Mouse (Mus musculus) forebrain, postnatal 0 days (tissue): ENCODE measurements around the gene Ncbp3. TPM values are rescaled to one million over a fixed set of nuclear protein-coding genes. Genes with fewer than 3 reads are reported as not detected.
A peak's percentile ranks its signal among the peaks of the same experiment; 100 is the strongest.

ENCODE experiments used
- ATAC-seq: fragments of 200-750 bp; cut with Nextera tagmentation; 2 replicates; pipeline ENCODE4 v1.8.0; 2017; ENCODE audit warnings: mild to moderate bottlenecking, moderate library complexity
- DNase-seq: peaks from one replicate; pipeline ENCODE4 v3.0.0-alpha.2; 2015
- H3K27ac ChIP-seq: fragments of 300-500 bp; sonication (generic); 2 replicates; pipeline ENCODE4 v1.5.1; 2014; ENCODE audit warnings: low read depth, mild to moderate bottlenecking, antibody characterized with exemption, low read length, moderate library complexity, mixed read lengths
- H3K27me3 ChIP-seq: fragments of 300-500 bp; sonication (generic); 2 replicates; pipeline ENCODE4 v1.6.1; 2014; ENCODE audit warnings: mild to moderate bottlenecking, low read length, mixed read lengths; ENCODE audit not compliant: insufficient read depth
- H3K36me3 ChIP-seq: fragments of 300-500 bp; sonication (generic); 2 replicates; pipeline ENCODE4 v1.6.1; 2014; ENCODE audit warnings: mild to moderate bottlenecking, moderate library complexity; ENCODE audit not compliant: insufficient read depth
- H3K4me1 ChIP-seq: fragments of 300-500 bp; sonication (generic); 2 replicates; pipeline ENCODE4 v1.6.1; 2014; ENCODE audit warnings: antibody characterized with exemption; ENCODE audit not compliant: insufficient read depth
- H3K4me2 ChIP-seq: fragments of 300-500 bp; sonication (generic); 2 replicates; pipeline ENCODE4 v1.6.1; 2014; ENCODE audit warnings: low read depth, mild to moderate bottlenecking, moderate library complexity
- H3K4me3 ChIP-seq: fragments of 300-500 bp; sonication (generic); 2 replicates; pipeline ENCODE4 v1.5.1; 2014; ENCODE audit warnings: low read depth, low read length, mixed read lengths
- H3K9ac ChIP-seq: fragments of 300-500 bp; sonication (generic); 2 replicates; pipeline ENCODE4 v1.6.1; 2014; ENCODE audit warnings: mild to moderate bottlenecking
- H3K9me3 ChIP-seq: fragments of 300-500 bp; sonication (generic); 2 replicates; pipeline ENCODE4 v1.6.1; 2016; ENCODE audit warnings: low read length
- CTCF ChIP-seq: sonication (generic); IDR thresholded peaks from 2 replicates; pipeline ENCODE4 v1.5.1; 2016; ENCODE audit warnings: antibody characterized with exemption, control low read depth, low read depth
- WGBS: fragments of 180-500 bp; shearing (Covaris S2); extraction: QIAGEN DNeasy Blood & Tissue Kit; methylation state at CpG from one replicate; pipeline ENCODE4 v1.1.7; 2014; 5-methylcytosine and 5-hydroxymethylcytosine counted together
- polyA plus RNA-seq: library from polyadenylated mRNA; unstranded; fragments of >200 nt; fragmentation: Nextera tagmentation; extraction: Ambion mirVana; gene quantifications from 2 replicates; pipeline ENCODE4 v1.2.1, GENCODE M21; 2015
- total RNA-seq: library from RNA; depleted of rRNA; stranded (reverse); fragments of >200 nt; gene quantifications from 2 replicates; pipeline ENCODE4 v1.2.3, GENCODE M21; 2014; rRNA removed

The Ncbp3 gene
- total and polyA plus RNA-seq, 2 experiments from 2014 or later, result 6.1 to 11.0 TPM

GRCm38 (mm10) chr11:73134222-73134621 lies 86.6 kb downstream of the Ncbp3 start:
- H3K27me3 ChIP-seq, result no peaks in the 10 kb centered on the region
- no peaks in the 10 kb centered on the region for H3K9me3 ChIP-seq
- H3K9ac ChIP-seq, result no peak overlapping the region
- DNase-seq (no peak), ATAC-seq (no peak)
- no peak overlapping the region for H3K27ac ChIP-seq
- no peak overlapping the region for H3K4me3 ChIP-seq
- WGBS, result 96% methylated on average over 5 of the region's 5 CpGs
- no peaks in the 10 kb centered on the region for H3K36me3 ChIP-seq
- H3K4me2 ChIP-seq, result no peak overlapping the region
- no peak for TF ChIP-seq CTCF
- no peaks in the 10 kb centered on the region for H3K4me1 ChIP-seq

GRCm38 (mm10) chr11:73136587-73136986 lies 89.0 kb downstream of the Ncbp3 start:
- Histone ChIP-seq H3K27me3 (no peaks in the 10 kb centered on the region), H3K4me1 (no peaks in the 10 kb centered on the region), H3K4me2 (0 out of 2 replicates have a peak overlapping the region, but pooled peaks have one; percentile 77), H3K36me3 (no peaks in the 10 kb centered on the region), H3K4me3 (no peak overlapping the region), H3K27ac (no peak overlapping the region), H3K9me3 (no peaks in the 10 kb centered on the region), H3K9ac (no peak overlapping the region)
- DNase-seq, result no peak
- no peak for TF ChIP-seq CTCF
- 84% methylated on average over 6 of the region's 6 CpGs for WGBS
- no peak for ATAC-seq

GRCm38 (mm10) chr11:73137116-73137515 lies 89.5 kb downstream of the Ncbp3 start:
- H3K27ac ChIP-seq, result no peak overlapping the region
- no peak for ATAC-seq
- TF ChIP-seq CTCF, result no peak

GRCm38 (mm10) chr11:73137591-73138501 lies 90.3 kb downstream of the Ncbp3 start, which contains the start of gene Haspin:
Gene Haspin, minus strand, starts transcription at chr11:73138294.
- H3K27ac ChIP-seq, result no peak within 1 kb of the TSS
- H3K4me1 ChIP-seq, result no peaks in the 10 kb centered on the region
- no peaks in the 10 kb centered on the region for H3K27me3 ChIP-seq
- H3K4me2 ChIP-seq, result peak within 1 kb of the TSS; percentile 77
- no peaks in the 10 kb centered on the region for H3K9me3 ChIP-seq
- H3K9ac ChIP-seq, result peak within 1 kb of the TSS; percentile 49
- ATAC-seq (peak; percentile 97), DNase-seq (peak; percentile 93)
- peak within 1 kb of the TSS; percentile 74 for H3K4me3 ChIP-seq
- no peaks in the 10 kb centered on the region for H3K36me3 ChIP-seq
- WGBS, result under 1% methylated on average over 84 of the region's 84 CpGs
- peak; percentile 97 for TF ChIP-seq CTCF

More at GRCm38 (mm10) chr11:73137116-73137515, 89.5 kb downstream of the Ncbp3 start:
- peak overlapping the region; percentile 77 for H3K4me2 ChIP-seq
- no peaks in the 10 kb centered on the region for H3K9me3 ChIP-seq
- peak overlapping the region; percentile 49; the same call in 1 of the 2 replicates for H3K9ac ChIP-seq
- WGBS, result 35% methylated on average over 11 of the region's 11 CpGs
- H3K27me3 ChIP-seq, result no peaks in the 10 kb centered on the region
- peak overlapping the region; percentile 74 for H3K4me3 ChIP-seq
- no peaks in the 10 kb centered on the region for H3K36me3 ChIP-seq
- H3K4me1 ChIP-seq, result no peaks in the 10 kb centered on the region
- no peak for DNase-seq

Other genes with a start within 250 kb of the Ncbp3 start
- 1.5 and 1.6 TPM in 2 replicates for gene Atp2a3, start 86.6 kb upstream of the Ncbp3 start, total RNA-seq
- 1.7 and 2.4 TPM in 2 replicates for gene Atp2a3, start 86.6 kb upstream of the Ncbp3 start, polyA plus RNA-seq
- 0.08 and 2.0 TPM in 2 replicates for gene P2rx1, start 48.7 kb upstream of the Ncbp3 start, total RNA-seq
- gene P2rx1, start 48.7 kb upstream of the Ncbp3 start, polyA plus RNA-seq, result 0.19 and 0.25 TPM in 2 replicates
- 24.2 and 26.3 TPM in 2 replicates for gene Camkk1, start 28.8 kb upstream of the Ncbp3 start, total RNA-seq
- gene Camkk1, start 28.8 kb upstream of the Ncbp3 start, polyA plus RNA-seq, result 22.9 and 25.1 TPM in 2 replicates
- 0.08 and 0.24 TPM in 2 replicates for gene Itgae, start 42.8 kb downstream of the Ncbp3 start, total RNA-seq
- 0.20 and 0.21 TPM in 2 replicates for gene Itgae, start 42.8 kb downstream of the Ncbp3 start, polyA plus RNA-seq
- 0.85 and 2.0 TPM in 2 replicates for gene Haspin, start 90.5 kb downstream of the Ncbp3 start, total RNA-seq
- 2.3 and 2.4 TPM in 2 replicates for gene Haspin, start 90.5 kb downstream of the Ncbp3 start, polyA plus RNA-seq
- gene P2rx5, start 112.6 kb downstream of the Ncbp3 start, total RNA-seq, result 0.46 and 0.57 TPM in 2 replicates
- 0.69 TPM in 2 replicates for gene P2rx5, start 112.6 kb downstream of the Ncbp3 start, polyA plus RNA-seq
- 127 and 153 TPM in 2 replicates for gene Emc6, start 129.3 kb downstream of the Ncbp3 start, total RNA-seq
- gene Emc6, start 129.3 kb downstream of the Ncbp3 start, polyA plus RNA-seq, result 182 and 219 TPM in 2 replicates
- gene Tax1bp3, start 129.3 kb downstream of the Ncbp3 start, total RNA-seq, result 52.2 and 59.5 TPM in 2 replicates
- gene Tax1bp3, start 129.3 kb downstream of the Ncbp3 start, polyA plus RNA-seq, result 122 and 137 TPM in 2 replicates
- 15.3 and 17.0 TPM in 2 replicates for gene Ctns, start 151.3 kb downstream of the Ncbp3 start, total RNA-seq
- gene Ctns, start 151.3 kb downstream of the Ncbp3 start, polyA plus RNA-seq, result 9.6 and 12.7 TPM in 2 replicates
- gene Shpk, start 151.7 kb downstream of the Ncbp3 start, total RNA-seq, result 0.85 and 1.8 TPM in 2 replicates
- 1.5 and 2.2 TPM in 2 replicates for gene Shpk, start 151.7 kb downstream of the Ncbp3 start, polyA plus RNA-seq
- 0.38 TPM in 2 replicates for gene Trpv1, start 186.5 kb downstream of the Ncbp3 start, total RNA-seq
- gene Trpv1, start 186.5 kb downstream of the Ncbp3 start, polyA plus RNA-seq, result 0.22 and 0.38 TPM in 2 replicates
- 0.29 and 0.31 TPM in 2 replicates for gene Trpv3, start 219.6 kb downstream of the Ncbp3 start, total RNA-seq
- 0.05 and 0.13 TPM in 2 replicates for gene Trpv3, start 219.6 kb downstream of the Ncbp3 start, polyA plus RNA-seq